Mouse (Mus musculus): Measurements from ENCODE around the gene Spns1. TPM values are rescaled to one million over a fixed set of nuclear protein-coding genes. Genes with fewer than 3 reads are reported as not detected.

Gene Spns1
- polyA plus RNA-seq, 1 experiment from 2014 or later: 17.7 TPM

- Histone ChIP-seq H3K9ac (no peak overlapping the region), H3K4me3 (replicated peaks) (no peak overlapping the region), H3K9me3 (replicated peaks) (no peaks in the 10 kb centered on the region), H3K27me3 (no peaks in the 10 kb centered on the region), H3K4me1 (replicated peaks) (peaks cover 46% of the 10 kb centered on the region), H3K27ac (replicated peaks) (no peak overlapping the region), H3K36me3 (replicated peaks) (no peaks in the 10 kb centered on the region), H3K4me2 (no peak overlapping the region)
- 54% methylated on average over 3 of the region's 3 CpGs for WGBS (ENCODE audit: insufficient replicate concordance)
- ATAC-seq (ENCODE audit: insufficient read depth): no peak
Measured at GRCm38 (mm10) chr7:126353994-126354365, 23.3 kb downstream of the Spns1 start.

- Histone ChIP-seq H3K27me3 (no peaks in the 10 kb centered on the region), H3K36me3 (replicated peaks) (no peaks in the 10 kb centered on the region), H3K4me2 (no peak overlapping the region), H3K27ac (replicated peaks) (no peak overlapping the region), H3K4me3 (replicated peaks) (no peak overlapping the region), H3K9ac (no peak overlapping the region), H3K4me1 (replicated peaks) (peaks cover 50% of the 10 kb centered on the region), H3K9me3 (replicated peaks) (no peaks in the 10 kb centered on the region)
- ATAC-seq (ENCODE audit: insufficient read depth): no peak
- 41% methylated on average over 11 of the region's 11 CpGs for WGBS (ENCODE audit: insufficient replicate concordance)
Measured at GRCm38 (mm10) chr7:126353251-126353993, 23.8 kb downstream of the Spns1 start.

GRCm38 (mm10) chr7:126351419-126351951, 25.8 kb downstream of the Spns1 start:
- ATAC-seq (ENCODE audit: insufficient read depth): no peak
- no peak overlapping the region for H3K4me3 ChIP-seq (replicated peaks)
- H3K4me1 ChIP-seq (replicated peaks): peaks cover 39% of the 10 kb centered on the region
- H3K9ac ChIP-seq: no peak overlapping the region
- 67% methylated on average over 10 of the region's 10 CpGs for WGBS (ENCODE audit: insufficient replicate concordance)
- H3K4me2 ChIP-seq: no peak overlapping the region
- H3K27ac ChIP-seq (replicated peaks): no peak overlapping the region
- H3K36me3 ChIP-seq (replicated peaks): no peaks in the 10 kb centered on the region
- no peaks in the 10 kb centered on the region for H3K27me3 ChIP-seq
- H3K9me3 ChIP-seq (replicated peaks): no peaks in the 10 kb centered on the region

GRCm38 (mm10) chr7:126350748-126351418, 26.4 kb downstream of the Spns1 start:
- Histone ChIP-seq H3K4me2 (0 out of 2 replicates have a peak overlapping the region, but pooled peaks have one; percentile 16), H3K27me3 (no peaks in the 10 kb centered on the region), H3K9ac (no peak overlapping the region), H3K36me3 (replicated peaks) (no peaks in the 10 kb centered on the region), H3K9me3 (replicated peaks) (no peaks in the 10 kb centered on the region), H3K4me3 (replicated peaks) (no peak overlapping the region), H3K27ac (replicated peaks) (no peak overlapping the region), H3K4me1 (replicated peaks) (peaks cover 33% of the 10 kb centered on the region)
- no peak for ATAC-seq (ENCODE audit: insufficient read depth)
- WGBS (ENCODE audit: insufficient replicate concordance): 66% methylated on average over 20 of the region's 20 CpGs

- no peak overlapping the region for H3K9ac ChIP-seq
- ATAC-seq (ENCODE audit: insufficient read depth): peak; percentile 62
Measured at GRCm38 (mm10) chr7:126348293-126348692, 29.0 kb downstream of the Spns1 start.

GRCm38 (mm10) chr7:126347098-126347497, 30.2 kb downstream of the Spns1 start:
- Histone ChIP-seq H3K9me3 (replicated peaks) (no peaks in the 10 kb centered on the region), H3K36me3 (replicated peaks) (no peaks in the 10 kb centered on the region), H3K4me1 (replicated peaks) (peaks cover 11% of the 10 kb centered on the region), H3K9ac (no peak overlapping the region), H3K4me2 (no peak overlapping the region), H3K27ac (replicated peaks) (no peak overlapping the region), H3K4me3 (replicated peaks) (no peak overlapping the region), H3K27me3 (no peaks in the 10 kb centered on the region)
- WGBS (ENCODE audit: insufficient replicate concordance): 25% methylated on average over 1 of the region's 1 CpGs
- no peak for ATAC-seq (ENCODE audit: insufficient read depth)

More at GRCm38 (mm10) chr7:126348293-126348692, 29.0 kb downstream of the Spns1 start:
- peaks cover 11% of the 10 kb centered on the region for H3K4me1 ChIP-seq (replicated peaks)
- H3K27me3 ChIP-seq: no peaks in the 10 kb centered on the region
- no peaks in the 10 kb centered on the region for H3K9me3 ChIP-seq (replicated peaks)
- H3K4me3 ChIP-seq (replicated peaks): no peak overlapping the region
- no peak overlapping the region; the same call in 1 of the 2 replicates for H3K4me2 ChIP-seq
- 24% methylated on average over 8 of the region's 8 CpGs for WGBS (ENCODE audit: insufficient replicate concordance)
- no peaks in the 10 kb centered on the region for H3K36me3 ChIP-seq (replicated peaks)
- no peak overlapping the region for H3K27ac ChIP-seq (replicated peaks)

- Histone ChIP-seq H3K27ac (replicated peaks) (no peak overlapping the region), H3K9me3 (replicated peaks) (no peaks in the 10 kb centered on the region), H3K27me3 (no peaks in the 10 kb centered on the region), H3K4me3 (replicated peaks) (no peak overlapping the region), H3K36me3 (replicated peaks) (no peaks in the 10 kb centered on the region), H3K9ac (no peak overlapping the region), H3K4me2 (no peak overlapping the region), H3K4me1 (replicated peaks) (peaks cover 11% of the 10 kb centered on the region)
- ATAC-seq (ENCODE audit: insufficient read depth): no peak
- WGBS (ENCODE audit: insufficient replicate concordance): 53% methylated on average over 3 of the region's 3 CpGs
Measured at GRCm38 (mm10) chr7:126345969-126346368, 31.3 kb downstream of the Spns1 start.

- Histone ChIP-seq H3K9ac (no peak overlapping the region), H3K4me2 (no peak overlapping the region), H3K27me3 (no peaks in the 10 kb centered on the region), H3K4me1 (replicated peaks) (peaks cover 11% of the 10 kb centered on the region), H3K36me3 (replicated peaks) (no peaks in the 10 kb centered on the region), H3K9me3 (replicated peaks) (no peaks in the 10 kb centered on the region), H3K27ac (replicated peaks) (no peak overlapping the region), H3K4me3 (replicated peaks) (no peak overlapping the region)
- 65% methylated on average over 3 of the region's 3 CpGs for WGBS (ENCODE audit: insufficient replicate concordance)
- no peak for ATAC-seq (ENCODE audit: insufficient read depth)
Measured at GRCm38 (mm10) chr7:126345557-126345956, 31.7 kb downstream of the Spns1 start.

- Histone ChIP-seq H3K4me2 (no peak overlapping the region), H3K27ac (replicated peaks) (no peak overlapping the region)
Measured at GRCm38 (mm10) chr7:126340896-126341295, 36.4 kb downstream of the Spns1 start.

GRCm38 (mm10) chr7:126340206-126340618, 37.0 kb downstream of the Spns1 start:
- peak; percentile 66 for ATAC-seq (ENCODE audit: insufficient read depth)

More at GRCm38 (mm10) chr7:126340896-126341295, 36.4 kb downstream of the Spns1 start:
- Histone ChIP-seq H3K9me3 (replicated peaks) (no peaks in the 10 kb centered on the region), H3K36me3 (replicated peaks) (no peaks in the 10 kb centered on the region), H3K27me3 (no peaks in the 10 kb centered on the region), H3K4me3 (replicated peaks) (no peak overlapping the region), H3K4me1 (replicated peaks) (no peaks in the 10 kb centered on the region), H3K9ac (no peak overlapping the region)
- WGBS (ENCODE audit: insufficient replicate concordance): 22% methylated on average over 6 of the region's 6 CpGs
- no peak for ATAC-seq (ENCODE audit: insufficient read depth)

GRCm38 (mm10) chr7:126339521-126339971, 37.7 kb downstream of the Spns1 start:
- 63% methylated on average over 8 of the region's 8 CpGs for WGBS (ENCODE audit: insufficient replicate concordance)
- Histone ChIP-seq H3K27ac (replicated peaks) (no peak overlapping the region), H3K4me1 (replicated peaks) (no peaks in the 10 kb centered on the region), H3K27me3 (no peaks in the 10 kb centered on the region), H3K4me2 (no peak overlapping the region), H3K9ac (no peak overlapping the region), H3K9me3 (replicated peaks) (no peaks in the 10 kb centered on the region), H3K36me3 (replicated peaks) (no peaks in the 10 kb centered on the region), H3K4me3 (replicated peaks) (no peak overlapping the region)
- ATAC-seq (ENCODE audit: insufficient read depth): no peak

More at GRCm38 (mm10) chr7:126340206-126340618, 37.0 kb downstream of the Spns1 start:
- H3K4me1 ChIP-seq (replicated peaks): no peaks in the 10 kb centered on the region
- no peak overlapping the region for H3K4me2 ChIP-seq
- no peak overlapping the region for H3K27ac ChIP-seq (replicated peaks)
- H3K9ac ChIP-seq: no peak overlapping the region
- no peaks in the 10 kb centered on the region for H3K9me3 ChIP-seq (replicated peaks)
- no peaks in the 10 kb centered on the region for H3K36me3 ChIP-seq (replicated peaks)
- WGBS (ENCODE audit: insufficient replicate concordance): 34% methylated on average over 6 of the region's 6 CpGs
- no peaks in the 10 kb centered on the region for H3K27me3 ChIP-seq
- H3K4me3 ChIP-seq (replicated peaks): no peak overlapping the region

All from liver, embryonic 15.5 days (tissue).